Comparison of ENCODE assay signal across 13 mouse cellular contexts in the genomic region with DNA sequence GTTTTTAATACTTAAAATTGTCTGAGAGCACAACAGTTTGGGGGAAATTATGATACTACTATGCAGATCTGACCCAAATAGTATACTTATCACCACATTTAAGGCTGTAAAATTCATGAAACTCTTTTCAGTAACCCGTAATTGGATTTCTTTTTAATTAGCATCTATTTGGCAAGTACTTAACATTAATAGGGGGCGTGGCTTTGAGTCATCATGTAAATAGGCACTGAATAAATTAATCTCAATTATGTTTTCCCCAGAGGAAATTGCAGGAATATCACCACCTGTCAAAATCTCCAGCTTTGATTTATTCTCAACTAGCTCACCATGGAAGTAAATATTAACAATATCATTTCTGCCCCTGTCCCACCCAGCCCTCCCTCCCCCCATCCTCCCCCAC. TPM values are rescaled to one million over a fixed set of nuclear protein-coding genes. Genes with fewer than 3 reads are reported as not detected.
DNase-seq lines count a peak whose midpoint lies in the region; ATAC-seq lines count a peak whose summit lies in the region.
"Had no signal": no experiment of that assay in that cellular context is flagged by ENCODE, and none has a peak within 500 bp of the region (broad histone marks: within the 10 kb centered on the region; RNA-seq: fewer than 3 reads in every experiment).

No protein-coding gene starts in this region.

- H3K4me1 ChIP-seq in forebrain, embryonic 10.5 days: peaks cover 43% of the 10 kb centered on the region
- H3K4me1 ChIP-seq in forebrain, embryonic 16.5 days (replicated peaks; ENCODE audit: control insufficient read depth, insufficient read depth, low read length): peaks cover 38% of the 10 kb centered on the region
- H3K4me1 ChIP-seq in kidney, embryonic 16.5 days (ENCODE audit: insufficient read depth, low read length): peaks cover 16% of the 10 kb centered on the region
- peaks cover 3% of the 10 kb centered on the region for H3K4me1 ChIP-seq in intestine, embryonic 16.5 days (ENCODE audit: control insufficient read depth, insufficient read depth, low read length)

- 0 out of 2 replicates have a peak, but pooled peaks cover 4% of the 10 kb centered on the region for H3K27me3 ChIP-seq in forebrain, embryonic 10.5 days (ENCODE audit: poor library complexity, severe bottlenecking)
- H3K27me3 ChIP-seq in forebrain, embryonic 16.5 days (replicated peaks; ENCODE audit: control insufficient read depth, insufficient read depth, low read length): peaks cover 3% of the 10 kb centered on the region; the same call in 1 of the 2 replicates
- H3K27me3 ChIP-seq in kidney, embryonic 16.5 days (ENCODE audit: insufficient read depth, low read length): no peaks in the 10 kb centered on the region
- no peaks in the 10 kb centered on the region for H3K27me3 ChIP-seq in intestine, embryonic 16.5 days (replicated peaks; ENCODE audit: control insufficient read depth, insufficient read depth, low read length)

- H3K4me2 ChIP-seq in forebrain, embryonic 16.5 days (ENCODE audit: low read length): no peak overlapping the region
- peak overlapping the region; percentile 97 for H3K4me2 ChIP-seq in kidney, embryonic 16.5 days (replicated peaks; ENCODE audit: low read depth, low read length)
- H3K4me2 ChIP-seq in intestine, embryonic 16.5 days (ENCODE audit: low read depth, low read length): peak overlapping the region; percentile 97; the same call in 1 of the 2 replicates

- peak overlapping the region; percentile 99 for H3K4me3 ChIP-seq in forebrain, embryonic 10.5 days
- no peak overlapping the region for H3K4me3 ChIP-seq in forebrain, embryonic 16.5 days (replicated peaks; ENCODE audit: low read length)
- H3K4me3 ChIP-seq in kidney, embryonic 16.5 days (ENCODE audit: low read length): no peak overlapping the region
- no peak overlapping the region for H3K4me3 ChIP-seq in intestine, embryonic 16.5 days (ENCODE audit: low read length)
- H3K4me3 ChIP-seq: hindbrain, embryonic 15.5 days had no signal

- peaks cover 49% of the 10 kb centered on the region for H3K36me3 ChIP-seq in forebrain, embryonic 10.5 days (replicated peaks)
- H3K36me3 ChIP-seq in forebrain, embryonic 16.5 days (ENCODE audit: control insufficient read depth, insufficient read depth): no peaks in the 10 kb centered on the region
- peaks cover 18% of the 10 kb centered on the region; the same call in 1 of the 2 replicates for H3K36me3 ChIP-seq in kidney, embryonic 16.5 days (ENCODE audit: insufficient read depth, low read length)
- H3K36me3 ChIP-seq in intestine, embryonic 16.5 days (ENCODE audit: control insufficient read depth, insufficient read depth, low read length): no peaks in the 10 kb centered on the region
- H3K36me3 ChIP-seq: hindbrain, embryonic 15.5 days had no signal

- H3K9ac ChIP-seq in forebrain, embryonic 16.5 days (replicated peaks; ENCODE audit: low read depth, low read length): no peak overlapping the region
- no peak overlapping the region for H3K9ac ChIP-seq in kidney, embryonic 16.5 days (replicated peaks; ENCODE audit: low read length)
- no peak overlapping the region for H3K9ac ChIP-seq in intestine, embryonic 16.5 days (ENCODE audit: low read depth, low read length)
- H3K9ac ChIP-seq: hindbrain, embryonic 15.5 days; liver, embryonic 14.5 days had no signal

- 78% methylated on average over 2 of the region's 2 CpGs for WGBS in forebrain, embryonic 10.5 days
- WGBS in forebrain, embryonic 16.5 days: 29% methylated on average over 2 of the region's 2 CpGs
- WGBS in kidney, embryonic 16.5 days: 48% methylated on average over 2 of the region's 2 CpGs
- 43% methylated on average over 2 of the region's 2 CpGs for WGBS in intestine, embryonic 16.5 days

- H3K27ac ChIP-seq in forebrain, embryonic 10.5 days: peak overlapping the region; percentile 100; the same call in 1 of the 2 replicates
- H3K27ac ChIP-seq in forebrain, embryonic 16.5 days (ENCODE audit: low read length): no peak overlapping the region
- H3K27ac ChIP-seq in kidney, embryonic 16.5 days (ENCODE audit: low read length): no peak overlapping the region
- no peak overlapping the region for H3K27ac ChIP-seq in intestine, embryonic 16.5 days (ENCODE audit: low read length)
- H3K27ac ChIP-seq: hindbrain, embryonic 15.5 days; liver, embryonic 14.5 days had no signal

- ATAC-seq in forebrain, embryonic 16.5 days: no peak
- no peak for ATAC-seq in kidney, embryonic 16.5 days (ENCODE audit: low FRiP score, low TSS enrichment)
- no peak for ATAC-seq in intestine, embryonic 16.5 days
- ATAC-seq in activated CD4-positive, CD25-positive, alpha-beta regulatory T cell, adult 4 months: no peak

- H3K9me3 ChIP-seq in forebrain, embryonic 10.5 days: no peaks in the 10 kb centered on the region
- H3K9me3 ChIP-seq in forebrain, embryonic 16.5 days (ENCODE audit: control insufficient read depth, low read length): no peaks in the 10 kb centered on the region
- no peaks in the 10 kb centered on the region for H3K9me3 ChIP-seq in kidney, embryonic 16.5 days (ENCODE audit: low read length)
- H3K9me3 ChIP-seq in intestine, embryonic 16.5 days (ENCODE audit: control insufficient read depth, low read length): no peaks in the 10 kb centered on the region
- H3K9me3 ChIP-seq: hindbrain, embryonic 15.5 days had no signal

- DNase-seq in forebrain, embryonic 10.5 days (ENCODE audit: extremely low spot score, low spot score): no peak
- no peak for DNase-seq in kidney, postnatal 10 days
- peak; percentile 57 for DNase-seq in Muller cell, postnatal 12 days (ENCODE audit: inconsistent ontology term)
- no peak for DNase-seq in thymus, postnatal 36 days
- DNase-seq: adrenal gland, postnatal 25 days; gastrocnemius, postnatal 10 days; spleen, adult 18-20 months had no signal

RNA-seq across cellular contexts. Expression of a gene that starts 3.7 kb away (rescaled TPM):
- 115 and 117 TPM in 2 replicates for polyA plus RNA-seq in forebrain, embryonic 10.5 days (2016; fragmentation: Nextera tagmentation; extraction: Ambion mirVana)
- polyA plus RNA-seq in forebrain, embryonic 16.5 days (2015; fragmentation: Nextera tagmentation; extraction: Ambion mirVana): 0.68 and 0.71 TPM in 2 replicates
- 15.4 and 21.2 TPM in 2 replicates for polyA plus RNA-seq in kidney, embryonic 16.5 days (2015; fragmentation: Nextera tagmentation; extraction: Ambion mirVana)
- 18.6 and 21.1 TPM in 2 replicates for polyA plus RNA-seq in intestine, embryonic 16.5 days (2015; fragmentation: Nextera tagmentation; extraction: Ambion mirVana)
- polyA plus RNA-seq in activated CD4-positive, CD25-positive, alpha-beta regulatory T cell, adult 4 months (2017; shearing (Covaris generic)): under 1 TPM in 1 of 2 experiments, not detected in 1; 0.26 TPM
